Mouse (Mus musculus) liver, postnatal 0 days (tissue): ENCODE measurements around the gene Ncoa1. TPM values are rescaled to one million over a fixed set of nuclear protein-coding genes. Genes with fewer than 3 reads are reported as not detected.

Experiments used
- ATAC-seq: fragments of 200-750 bp; cut with Nextera tagmentation; 2 replicates; pipeline ENCODE4 v1.8.0; 2017; ENCODE audit warnings: mild to moderate bottlenecking, moderate library complexity
- DNase-seq: peaks from one replicate; pipeline ENCODE4 v3.0.0-alpha.2; 2016
- H3K27ac ChIP-seq: fragments of 300-500 bp; sonication (generic); 2 replicates; pipeline ENCODE4 v1.5.1; 2014; ENCODE audit warnings: antibody characterized with exemption, moderate library complexity, mild to moderate bottlenecking, low read depth
- H3K27me3 ChIP-seq: fragments of 300-500 bp; sonication (generic); 2 replicates; pipeline ENCODE4 v1.6.1; 2014; ENCODE audit warnings: low read length, control low read depth, mixed read lengths; ENCODE audit not compliant: insufficient read depth
- H3K36me3 ChIP-seq: fragments of 300-500 bp; sonication (generic); replicated peaks from 2 replicates; pipeline ENCODE4 v1.6.1; 2014; ENCODE audit warnings: mild to moderate bottlenecking, control low read depth, low read length, moderate library complexity, mixed read lengths; ENCODE audit not compliant: insufficient read depth
- H3K4me1 ChIP-seq: fragments of 300-500 bp; sonication (generic); 2 replicates; pipeline ENCODE4 v1.6.1; 2014; ENCODE audit warnings: antibody characterized with exemption, mild to moderate bottlenecking, control low read depth; ENCODE audit not compliant: insufficient read depth
- H3K4me2 ChIP-seq: fragments of 300-500 bp; sonication (generic); 2 replicates; pipeline ENCODE4 v1.6.1; 2014; ENCODE audit warnings: low read depth, mild to moderate bottlenecking, low read length, moderate library complexity, mixed read lengths
- H3K4me3 ChIP-seq: fragments of 300-500 bp; sonication (generic); 2 replicates; pipeline ENCODE4 v1.5.1; 2014; ENCODE audit warnings: low read depth, low read length
- H3K9ac ChIP-seq: fragments of 300-500 bp; sonication (generic); replicated peaks from 2 replicates; pipeline ENCODE4 v1.6.1; 2014; ENCODE audit warnings: mild to moderate bottlenecking, moderate library complexity
- H3K9me3 ChIP-seq: fragments of 300-500 bp; sonication (generic); 2 replicates; pipeline ENCODE4 v1.6.1; 2016; ENCODE audit warnings: mild to moderate bottlenecking, control low read depth, low read length, mixed read lengths
- CTCF ChIP-seq: sonication (generic); IDR thresholded peaks from 2 replicates; pipeline ENCODE4 v1.5.1; 2016; ENCODE audit warnings: antibody characterized with exemption, low read depth
- EP300 ChIP-seq: IDR thresholded peaks from 2 replicates; pipeline ENCODE4 v1.6.1; 2016; ENCODE audit warnings: antibody characterized with exemption, low read depth, mild to moderate bottlenecking
- WGBS: fragments of 180-500 bp; shearing (Covaris S2); extraction: QIAGEN DNeasy Blood & Tissue Kit; methylation state at CpG from one replicate; pipeline ENCODE4 v1.1.7; 2014; ENCODE audit not compliant: insufficient replicate concordance; 5-methylcytosine and 5-hydroxymethylcytosine counted together
- polyA plus RNA-seq: library from polyadenylated mRNA; unstranded; fragments of >200 nt; fragmentation: Nextera tagmentation; extraction: Ambion mirVana; gene quantifications from 2 replicates; pipeline ENCODE4 v1.2.1, GENCODE M21; 2015

The Ncoa1 gene
- polyA plus RNA-seq, 1 experiment from 2014 or later = 2.2 TPM

- H3K4me2 ChIP-seq = no peak overlapping the region
- DNase-seq = no peak
- H3K9ac ChIP-seq = no peak overlapping the region
- no peak for TF ChIP-seq CTCF
- no peak for TF ChIP-seq EP300
- H3K4me3 ChIP-seq = no peak overlapping the region
- no peak for ATAC-seq
- no peaks in the 10 kb centered on the region for H3K4me1 ChIP-seq
- peaks cover 35% of the 10 kb centered on the region for H3K36me3 ChIP-seq
- H3K27ac ChIP-seq = no peak overlapping the region
- no peaks in the 10 kb centered on the region for H3K27me3 ChIP-seq
- no peaks in the 10 kb centered on the region for H3K9me3 ChIP-seq
- WGBS = 67% methylated on average over 8 of the region's 8 CpGs
These were observed 264.1 kb downstream of the Ncoa1 start for GRCm38 (mm10) chr12:4212908-4213307.

GRCm38 (mm10) chr12:4211174-4211573 is 265.8 kb downstream of the Ncoa1 start:
- H3K4me2 ChIP-seq = no peak overlapping the region
- no peaks in the 10 kb centered on the region for H3K9me3 ChIP-seq
- DNase-seq (peak; percentile 49), ATAC-seq (peak; percentile 72)
- no peaks in the 10 kb centered on the region for H3K4me1 ChIP-seq
- no peaks in the 10 kb centered on the region for H3K27me3 ChIP-seq
- peaks cover 36% of the 10 kb centered on the region for H3K36me3 ChIP-seq
- H3K27ac ChIP-seq = no peak overlapping the region
- WGBS = 52% methylated on average over 9 of the region's 9 CpGs
- TF ChIP-seq EP300 (no peak), CTCF (peak; percentile 47)
- no peak overlapping the region for H3K4me3 ChIP-seq
- H3K9ac ChIP-seq = no peak overlapping the region

- Histone ChIP-seq H3K36me3 (peaks cover 18% of the 10 kb centered on the region; the same call in 1 of the 2 replicates), H3K27ac (no peak overlapping the region), H3K9ac (no peak overlapping the region), H3K9me3 (no peaks in the 10 kb centered on the region), H3K4me2 (no peak overlapping the region), H3K4me3 (no peak overlapping the region), H3K4me1 (0 out of 2 replicates have a peak, but pooled peaks cover 2% of the 10 kb centered on the region), H3K27me3 (no peaks in the 10 kb centered on the region)
- no peak for ATAC-seq
- DNase-seq = no peak
- WGBS = 86% methylated on average over 9 of the region's 9 CpGs
- TF ChIP-seq EP300 = no peak
These were observed 267.8 kb downstream of the Ncoa1 start for GRCm38 (mm10) chr12:4209196-4209595.

- peak; percentile 54 for DNase-seq
- 69% methylated on average over 15 of the region's 15 CpGs for WGBS
- no peaks in the 10 kb centered on the region for H3K27me3 ChIP-seq
- no peak overlapping the region for H3K27ac ChIP-seq
- no peak overlapping the region for H3K9ac ChIP-seq
- no peak for ATAC-seq
- no peaks in the 10 kb centered on the region for H3K9me3 ChIP-seq
- H3K36me3 ChIP-seq = peaks cover 15% of the 10 kb centered on the region; the same call in 1 of the 2 replicates
- no peak for TF ChIP-seq EP300
- peak; percentile 74 for TF ChIP-seq CTCF
- H3K4me2 ChIP-seq = no peak overlapping the region
- no peak overlapping the region for H3K4me3 ChIP-seq
- 0 out of 2 replicates have a peak, but pooled peaks cover 2% of the 10 kb centered on the region for H3K4me1 ChIP-seq
These were observed 268.4 kb downstream of the Ncoa1 start for GRCm38 (mm10) chr12:4208405-4209133.

- ATAC-seq = no peak
- H3K4me2 ChIP-seq = no peak overlapping the region
These were observed 270.9 kb downstream of the Ncoa1 start for GRCm38 (mm10) chr12:4206106-4206505.

GRCm38 (mm10) chr12:4202206-4202605 is 274.8 kb downstream of the Ncoa1 start:
- no peak overlapping the region for H3K9ac ChIP-seq
- no peak overlapping the region for H3K4me2 ChIP-seq
- H3K36me3 ChIP-seq = 0 out of 2 replicates have a peak, but pooled peaks cover 3% of the 10 kb centered on the region
- no peak overlapping the region for H3K27ac ChIP-seq
- DNase-seq (no peak), ATAC-seq (no peak)
- 78% methylated on average over 4 of the region's 4 CpGs for WGBS
- H3K9me3 ChIP-seq = no peaks in the 10 kb centered on the region
- H3K4me1 ChIP-seq = 0 out of 2 replicates have a peak, but pooled peaks cover 2% of the 10 kb centered on the region
- no peak overlapping the region for H3K4me3 ChIP-seq
- no peaks in the 10 kb centered on the region for H3K27me3 ChIP-seq
- TF ChIP-seq CTCF (no peak), EP300 (no peak)

More at GRCm38 (mm10) chr12:4206106-4206505, 270.9 kb downstream of the Ncoa1 start:
- H3K27ac ChIP-seq = no peak overlapping the region
- H3K9ac ChIP-seq = no peak overlapping the region
- DNase-seq = no peak
- no peaks in the 10 kb centered on the region for H3K9me3 ChIP-seq
- H3K36me3 ChIP-seq = 0 out of 2 replicates have a peak, but pooled peaks cover 3% of the 10 kb centered on the region
- 0 out of 2 replicates have a peak, but pooled peaks cover 2% of the 10 kb centered on the region for H3K4me1 ChIP-seq
- 90% methylated on average over 11 of the region's 11 CpGs for WGBS
- no peak overlapping the region for H3K4me3 ChIP-seq
- H3K27me3 ChIP-seq = no peaks in the 10 kb centered on the region
- no peak for TF ChIP-seq CTCF
